Mouse (Mus musculus): ENCODE measurements around the gene Gm26938. TPM values are rescaled to one million over a fixed set of nuclear protein-coding genes. Genes with fewer than 3 reads are reported as not detected.

Gm26938 gene
- not detected for total RNA-seq (2023)

DNA sequence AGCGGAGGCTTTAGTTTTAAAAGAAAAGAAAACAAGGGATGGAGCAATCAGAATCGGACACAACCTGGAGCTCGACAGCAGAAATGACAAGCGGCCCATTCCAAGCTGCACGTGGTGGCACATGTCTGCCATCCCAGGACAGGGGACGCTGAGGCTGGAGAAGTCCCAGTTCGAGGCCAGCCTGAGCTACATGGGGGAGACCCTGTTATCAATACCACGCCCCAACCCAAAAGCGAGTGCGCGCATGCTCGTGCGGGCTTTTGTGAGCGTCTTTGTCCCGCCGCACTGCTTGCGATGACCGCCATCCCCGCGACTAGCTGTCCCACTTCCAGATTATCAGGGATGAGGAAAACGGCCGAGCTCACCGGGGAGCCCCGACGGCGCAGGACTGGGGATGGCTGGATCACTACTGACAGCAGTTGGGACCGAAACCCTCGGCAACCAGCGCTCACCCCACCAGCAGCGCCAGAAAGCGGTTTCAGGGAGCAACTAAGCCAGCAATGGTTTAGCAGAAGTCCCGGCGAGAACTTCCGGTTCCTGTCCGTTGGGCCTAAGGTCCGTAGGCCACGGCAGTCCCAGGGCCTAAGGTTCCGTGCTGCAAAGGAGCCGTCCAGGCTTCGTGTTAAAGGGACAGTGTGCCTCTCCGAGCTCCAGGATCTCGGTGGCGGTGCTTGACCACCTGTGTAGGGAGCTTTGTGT, at the start of gene Gm26938, which contains the start of gene Psmg3:
Gene Gm26938, minus strand, starts transcription at position 51 of the 699 bp plus-strand sequence.
Gene Psmg3, minus strand, starts transcription at position 529 of the 699 bp plus-strand sequence.

DNA sequence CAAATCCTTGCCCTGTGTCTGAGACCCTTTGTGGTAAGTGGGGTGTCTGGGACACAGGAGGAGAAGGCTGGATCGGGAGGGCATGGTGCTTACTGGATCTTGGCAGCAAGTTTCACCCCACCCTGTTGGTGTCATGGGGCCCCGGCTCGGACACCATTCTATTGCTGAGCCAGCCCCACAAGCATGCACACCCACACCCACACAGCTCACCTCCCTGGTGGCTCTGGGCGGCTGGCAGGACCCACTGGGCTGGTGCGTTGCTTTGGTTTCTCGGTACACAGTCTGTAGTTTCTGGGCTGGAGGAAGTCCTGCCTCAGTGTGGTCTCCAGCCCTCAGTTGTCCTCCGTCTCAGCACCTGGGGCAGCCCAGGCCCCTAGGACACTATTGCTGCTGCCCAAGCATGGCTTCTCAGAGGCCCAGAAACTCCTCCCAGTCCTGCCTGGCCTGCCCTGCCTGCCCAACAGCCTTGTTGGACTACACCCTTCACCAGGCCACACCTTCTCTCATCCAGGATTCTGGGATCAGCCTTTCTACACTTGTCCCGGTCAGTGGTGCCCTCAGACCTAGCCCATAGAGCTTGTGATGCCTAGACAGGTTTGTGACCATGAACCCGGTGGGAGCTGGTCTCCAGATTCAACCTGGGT, 6.5 kb downstream of the Gm26938 start, which contains the start of gene Tmem184a:
Gene Tmem184a, minus strand, starts transcription at position 380 of the 644 bp plus-strand sequence.

DNA sequence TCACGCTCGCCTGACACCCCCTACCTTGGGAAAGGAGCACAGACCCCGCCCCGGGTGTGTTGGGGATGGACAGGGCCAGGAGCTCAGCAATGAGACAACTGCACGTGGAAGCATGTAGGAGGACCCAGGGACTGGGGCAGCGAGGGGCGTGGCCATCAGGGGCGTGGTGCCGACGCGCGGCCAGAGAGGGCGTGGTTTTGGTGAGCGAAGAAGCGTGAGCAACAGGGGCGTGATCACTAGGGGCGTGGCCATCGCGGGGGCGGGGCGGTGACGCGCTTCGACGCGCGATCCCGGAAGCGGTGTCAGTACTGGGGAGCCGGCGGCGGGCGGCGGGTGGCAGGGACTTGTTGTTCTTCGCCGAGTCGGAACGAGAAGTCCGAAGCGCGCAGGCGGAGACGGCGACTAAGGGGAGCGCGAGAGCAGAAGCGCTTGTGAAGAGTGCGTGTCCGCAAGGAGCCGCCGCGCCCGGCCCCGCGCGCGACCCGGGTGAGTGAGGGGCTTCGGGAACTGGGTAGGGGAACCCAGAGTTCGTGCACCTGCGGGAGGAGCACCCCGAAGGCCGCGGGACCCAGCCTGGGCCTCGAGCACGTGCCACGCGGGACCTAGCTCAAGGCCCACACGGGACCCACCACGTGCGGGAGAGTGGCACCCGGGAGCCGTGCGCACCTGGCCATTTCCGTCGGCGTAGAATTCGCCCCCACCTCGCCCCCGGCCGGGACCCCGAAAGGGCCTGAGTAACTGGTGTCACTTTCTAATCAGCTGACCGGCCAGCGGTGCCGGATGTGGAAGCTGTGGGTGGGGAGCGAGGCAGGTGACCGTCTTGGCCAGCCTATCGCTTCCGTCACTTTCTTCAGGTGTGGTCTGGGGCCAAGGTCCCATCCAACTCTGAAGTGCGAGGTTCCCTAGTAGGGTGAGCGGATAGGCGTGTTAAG, 34.7 kb downstream of the Gm26938 start, which contains the start of gene Mafk:
Gene Mafk, plus strand, starts transcription at position 287 of the 932 bp plus-strand sequence.

DNA sequence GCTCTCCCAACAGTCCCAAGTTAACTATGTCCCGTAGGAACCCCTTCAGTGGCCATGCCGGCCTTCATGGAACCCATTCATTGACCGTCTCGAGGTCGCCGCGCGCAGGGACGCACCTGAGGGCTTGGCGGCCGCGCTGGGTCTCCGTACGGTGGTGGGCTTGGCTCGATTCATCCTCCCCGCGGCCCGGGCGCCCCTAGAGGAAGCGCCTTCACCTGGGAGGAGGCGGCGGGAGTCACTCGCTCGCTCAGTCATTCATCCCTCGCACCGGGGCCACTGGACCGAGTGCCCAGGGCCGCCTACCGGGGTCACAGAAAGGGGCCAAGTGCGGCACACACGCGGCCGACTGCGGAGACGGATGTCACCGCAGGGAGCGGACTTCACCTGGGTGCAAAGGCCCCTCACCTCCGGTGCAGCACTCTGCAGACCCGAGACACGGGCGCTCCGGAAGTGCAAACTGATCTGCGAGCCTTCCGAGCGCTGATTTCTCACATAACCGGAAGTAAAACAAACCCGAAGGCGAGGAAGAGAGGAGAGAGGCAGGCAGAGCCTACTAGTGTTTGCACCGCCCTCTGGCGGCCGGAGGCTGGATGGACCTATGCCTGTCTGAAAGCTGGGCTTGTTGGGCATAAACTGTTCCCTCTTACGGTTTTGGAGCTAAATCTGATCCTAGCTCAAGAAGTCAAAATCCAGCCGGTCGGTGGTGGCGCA, 50.8 kb downstream of the Gm26938 start, which contains the start of gene Ints1:
Gene Ints1, minus strand, starts transcription at position 459 of the 711 bp plus-strand sequence.

Other genes starting within 250 kb of the Gm26938 start
- not detected for gene Micall2, start 90.1 kb downstream of the Gm26938 start, total RNA-seq (2023)
- 100 to 1,000 TPM; 119 TPM for gene Ints1, start 50.7 kb downstream of the Gm26938 start, total RNA-seq (2023)
- 100 to 1,000 TPM; 252 to 291 TPM for gene Mafk, start 34.9 kb downstream of the Gm26938 start, total RNA-seq (2023)
- not detected for gene Tmem184a, start 6.5 kb downstream of the Gm26938 start, total RNA-seq (2023)
- gene Psmg3, start 478 bp upstream of the Gm26938 start, total RNA-seq (2023), result 10 to 100 TPM; 15.4 to 17.7 TPM
- not detected for gene Elfn1, start 81.5 kb upstream of the Gm26938 start, total RNA-seq (2023)

Data from B cell, adult 67 days (primary cell).